Mouse (Mus musculus) hindbrain, embryonic 14.5 days (tissue): ENCODE results near the gene Fryl. TPM values are rescaled to one million over a fixed set of nuclear protein-coding genes. Genes with fewer than 3 reads are reported as not detected.

Source experiments
- ATAC-seq: fragments of 200-750 bp; cut with Nextera tagmentation; 2 replicates; pipeline ENCODE4 v1.8.0; 2017; ENCODE audit warnings: moderate number of reproducible peaks, mild to moderate bottlenecking, moderate TSS enrichment, moderate library complexity; ENCODE audit not compliant: low FRiP score
- DNase-seq: peaks from one replicate; pipeline ENCODE4 v3.0.0-alpha.2; 2015; ENCODE audit warnings: low spot score
- H3K27ac ChIP-seq: fragments of 300-500 bp; sonication (generic); 2 replicates; pipeline ENCODE4 v1.5.1; 2014; ENCODE audit warnings: mild to moderate bottlenecking, moderate library complexity
- H3K27me3 ChIP-seq: fragments of 300-500 bp; sonication (generic); 2 replicates; pipeline ENCODE4 v1.6.1; 2014; ENCODE audit warnings: mild to moderate bottlenecking, low read length, mixed read lengths; ENCODE audit not compliant: control insufficient read depth, insufficient read depth
- H3K36me3 ChIP-seq: fragments of 300-500 bp; sonication (generic); replicated peaks from 2 replicates; pipeline ENCODE4 v1.6.1; 2014; ENCODE audit not compliant: control insufficient read depth, insufficient read depth
- H3K4me1 ChIP-seq: fragments of 300-500 bp; sonication (generic); replicated peaks from 2 replicates; pipeline ENCODE4 v1.6.1; 2014; ENCODE audit warnings: antibody characterized with exemption, low read length, mixed read lengths; ENCODE audit not compliant: control insufficient read depth, insufficient read depth
- H3K4me2 ChIP-seq: fragments of 300-500 bp; sonication (generic); replicated peaks from 2 replicates; pipeline ENCODE4 v1.6.1; 2014; ENCODE audit warnings: mild to moderate bottlenecking, moderate library complexity
- H3K4me3 ChIP-seq: fragments of 300-500 bp; sonication (generic); replicated peaks from 2 replicates; pipeline ENCODE4 v1.5.1; 2014; ENCODE audit warnings: mild to moderate bottlenecking, low read length
- H3K9ac ChIP-seq: fragments of 300-500 bp; sonication (generic); 2 replicates; pipeline ENCODE4 v1.6.1; 2014
- H3K9me3 ChIP-seq: fragments of 300-500 bp; sonication (generic); 2 replicates; pipeline ENCODE4 v1.6.1; 2016; ENCODE audit warnings: low read length; ENCODE audit not compliant: control insufficient read depth
- WGBS: fragments of 180-500 bp; shearing (Covaris S2); extraction: QIAGEN DNeasy Blood & Tissue Kit; methylation state at CpG from one replicate; pipeline ENCODE4 v1.1.7; 2014; 5-methylcytosine and 5-hydroxymethylcytosine counted together
- polyA plus RNA-seq: library from polyadenylated mRNA; unstranded; fragments of >200 nt; fragmentation: Nextera tagmentation; extraction: Ambion mirVana; gene quantifications from 2 replicates; pipeline ENCODE4 v1.2.1, GENCODE M21; 2014

Fryl gene
- polyA plus RNA-seq, 1 experiment from 2014 or later: 40.7 TPM

GRCm38 (mm10) chr5:73186912-73187311, 69.5 kb downstream of the Fryl start:
- DNase-seq (no peak), ATAC-seq (no peak)
- 85% methylated on average over 5 of the region's 5 CpGs for WGBS
- Histone ChIP-seq H3K27me3 (no peaks in the 10 kb centered on the region), H3K9me3 (no peaks in the 10 kb centered on the region), H3K4me3 (no peak overlapping the region), H3K36me3 (no peaks in the 10 kb centered on the region), H3K4me2 (no peak overlapping the region), H3K4me1 (no peaks in the 10 kb centered on the region), H3K9ac (no peak overlapping the region), H3K27ac (no peak overlapping the region)

- H3K27me3 ChIP-seq: no peaks in the 10 kb centered on the region
- H3K9ac ChIP-seq: no peak overlapping the region
- H3K4me1 ChIP-seq: no peaks in the 10 kb centered on the region
- H3K4me3 ChIP-seq: no peak overlapping the region
- DNase-seq: no peak
- no peak for ATAC-seq
- no peaks in the 10 kb centered on the region for H3K36me3 ChIP-seq
- WGBS: 75% methylated on average over 4 of the region's 4 CpGs
- no peaks in the 10 kb centered on the region for H3K9me3 ChIP-seq
- no peak overlapping the region for H3K27ac ChIP-seq
- H3K4me2 ChIP-seq: no peak overlapping the region
Measured at GRCm38 (mm10) chr5:73185424-73185823, 71.0 kb downstream of the Fryl start.

- Histone ChIP-seq H3K27ac (no peak overlapping the region), H3K4me3 (no peak overlapping the region), H3K36me3 (no peaks in the 10 kb centered on the region), H3K4me1 (no peaks in the 10 kb centered on the region), H3K9ac (no peak overlapping the region), H3K4me2 (no peak overlapping the region), H3K9me3 (no peaks in the 10 kb centered on the region), H3K27me3 (no peaks in the 10 kb centered on the region)
- DNase-seq (no peak), ATAC-seq (no peak)
- 92% methylated on average over 12 of the region's 12 CpGs for WGBS
Measured at GRCm38 (mm10) chr5:73182701-73183447, 73.5 kb downstream of the Fryl start.

GRCm38 (mm10) chr5:73182191-73182590, 74.2 kb downstream of the Fryl start:
- no peak overlapping the region for H3K9ac ChIP-seq
- H3K36me3 ChIP-seq: no peaks in the 10 kb centered on the region
- no peaks in the 10 kb centered on the region for H3K27me3 ChIP-seq
- no peak for ATAC-seq
- no peaks in the 10 kb centered on the region for H3K9me3 ChIP-seq
- H3K4me1 ChIP-seq: no peaks in the 10 kb centered on the region
- DNase-seq: no peak
- no peak overlapping the region for H3K4me3 ChIP-seq
- no peak overlapping the region for H3K4me2 ChIP-seq
- WGBS: 40% methylated on average over 9 of the region's 9 CpGs
- no peak overlapping the region for H3K27ac ChIP-seq

- H3K27me3 ChIP-seq: no peaks in the 10 kb centered on the region
- no peak overlapping the region for H3K27ac ChIP-seq
- no peak overlapping the region for H3K4me3 ChIP-seq
- H3K9ac ChIP-seq: no peak overlapping the region
- no peak for ATAC-seq
- no peaks in the 10 kb centered on the region for H3K4me1 ChIP-seq
- DNase-seq: no peak
- H3K9me3 ChIP-seq: no peaks in the 10 kb centered on the region
- H3K4me2 ChIP-seq: no peak overlapping the region
- no peaks in the 10 kb centered on the region for H3K36me3 ChIP-seq
- WGBS: 42% methylated on average over 4 of the region's 4 CpGs
Measured at GRCm38 (mm10) chr5:73176294-73176693, 80.1 kb downstream of the Fryl start.

- no peak for ATAC-seq
Measured at GRCm38 (mm10) chr5:73175377-73176147, 80.9 kb downstream of the Fryl start.

GRCm38 (mm10) chr5:73171876-73172480, 84.4 kb downstream of the Fryl start:
- H3K27ac ChIP-seq: no peak overlapping the region
- DNase-seq: no peak
- WGBS: 63% methylated on average over 12 of the region's 12 CpGs

More at GRCm38 (mm10) chr5:73175377-73176147, 80.9 kb downstream of the Fryl start:
- no peaks in the 10 kb centered on the region for H3K36me3 ChIP-seq
- no peak for DNase-seq
- H3K4me2 ChIP-seq: no peak overlapping the region
- H3K9ac ChIP-seq: no peak overlapping the region
- H3K4me1 ChIP-seq: no peaks in the 10 kb centered on the region
- H3K9me3 ChIP-seq: no peaks in the 10 kb centered on the region
- no peak overlapping the region for H3K4me3 ChIP-seq
- 81% methylated on average over 12 of the region's 12 CpGs for WGBS
- H3K27me3 ChIP-seq: no peaks in the 10 kb centered on the region
- no peak overlapping the region for H3K27ac ChIP-seq

GRCm38 (mm10) chr5:73171203-73171602, 85.2 kb downstream of the Fryl start:
- DNase-seq: peak; percentile 33
- no peak overlapping the region for H3K4me2 ChIP-seq
- no peak overlapping the region for H3K27ac ChIP-seq
- no peak overlapping the region for H3K4me3 ChIP-seq
- no peak overlapping the region for H3K9ac ChIP-seq
- peak; percentile 32; the same call in 1 of the 2 replicates for ATAC-seq
- peaks cover 19% of the 10 kb centered on the region for H3K4me1 ChIP-seq
- H3K36me3 ChIP-seq: no peaks in the 10 kb centered on the region
- no peaks in the 10 kb centered on the region for H3K9me3 ChIP-seq
- 35% methylated on average over 1 of the region's 1 CpGs for WGBS
- no peaks in the 10 kb centered on the region for H3K27me3 ChIP-seq

More at GRCm38 (mm10) chr5:73171876-73172480, 84.4 kb downstream of the Fryl start:
- Histone ChIP-seq H3K4me3 (no peak overlapping the region), H3K9me3 (no peaks in the 10 kb centered on the region), H3K9ac (no peak overlapping the region), H3K4me2 (no peak overlapping the region), H3K4me1 (peaks cover 19% of the 10 kb centered on the region), H3K27me3 (no peaks in the 10 kb centered on the region), H3K36me3 (no peaks in the 10 kb centered on the region)
- ATAC-seq: no peak

- H3K4me3 ChIP-seq: no peak overlapping the region
- peak overlapping the region; percentile 34; the same call in 1 of the 2 replicates for H3K4me2 ChIP-seq
- no peaks in the 10 kb centered on the region for H3K27me3 ChIP-seq
- 36% methylated on average over 5 of the region's 5 CpGs for WGBS
- no peaks in the 10 kb centered on the region for H3K36me3 ChIP-seq
- peaks cover 23% of the 10 kb centered on the region for H3K4me1 ChIP-seq
- no peaks in the 10 kb centered on the region for H3K9me3 ChIP-seq
- ATAC-seq (peak; percentile 23; the same call in 1 of the 2 replicates), DNase-seq (no peak)
- peak overlapping the region; percentile 28; the same call in 1 of the 2 replicates for H3K9ac ChIP-seq
- H3K27ac ChIP-seq: peak overlapping the region; percentile 47; the same call in 1 of the 2 replicates
Measured at GRCm38 (mm10) chr5:73168769-73169272, 87.6 kb downstream of the Fryl start.
